ENCODE assay signal across 8 mouse cellular contexts in genomic region chr7:105778553-105779265, GRCm38 (mm10). TPM values are rescaled to one million over a fixed set of nuclear protein-coding genes. Genes with fewer than 3 reads are reported as not detected.
DNase-seq lines count a peak whose midpoint lies in the region; ATAC-seq and TF ChIP-seq lines count a peak whose summit lies in the region.

No protein-coding gene starts in this region.

- no peak for TF ChIP-seq CTCF in forebrain, postnatal 0 days (IDR thresholded peaks at IDR 0.05; ENCODE audit: low read depth)
- TF ChIP-seq CTCF in lung, embryonic 14.5 days (IDR thresholded peaks at IDR 0.05; ENCODE audit: low read depth) = no peak
- no peak for TF ChIP-seq CTCF in small intestine, adult 2 months (IDR thresholded peaks at IDR 0.05; ENCODE audit: extremely low read depth, insufficient read length, insufficient replicate concordance, low read depth, low read length)

- no peak for TF ChIP-seq POLR2A in small intestine, adult 2 months (IDR thresholded peaks at IDR 0.05; ENCODE audit: low read depth, low read length)

- WGBS in forebrain, postnatal 0 days = 18% methylated on average over 4 of the region's 4 CpGs
- WGBS in lung, embryonic 14.5 days = 23% methylated on average over 4 of the region's 4 CpGs
- WGBS in small intestine, adult 2 months = 26% methylated on average over 4 of the region's 4 CpGs

- H3K27ac ChIP-seq in forebrain, postnatal 0 days (ENCODE audit: low read depth, low read length) = peak overlapping the region; percentile 57
- H3K27ac ChIP-seq in lung, embryonic 14.5 days (ENCODE audit: low read depth) = peak overlapping the region; percentile 96
- peak overlapping the region; percentile 57 for H3K27ac ChIP-seq in small intestine, adult 2 months (ENCODE audit: insufficient read depth, low read depth, low read length)

- peak overlapping the region; percentile 18; the same call in 1 of the 2 replicates for H3K9ac ChIP-seq in forebrain, postnatal 0 days
- peak overlapping the region; percentile 38 for H3K9ac ChIP-seq in lung, embryonic 14.5 days

- no peaks in the 10 kb centered on the region for H3K9me3 ChIP-seq in forebrain, postnatal 0 days (ENCODE audit: low read length)
- H3K9me3 ChIP-seq in lung, embryonic 14.5 days (ENCODE audit: low read depth, low read length) = no peaks in the 10 kb centered on the region

- no peaks in the 10 kb centered on the region for H3K27me3 ChIP-seq in forebrain, postnatal 0 days (ENCODE audit: insufficient read depth, low read length)
- H3K27me3 ChIP-seq in lung, embryonic 14.5 days (ENCODE audit: insufficient read depth, low read length) = no peaks in the 10 kb centered on the region
- H3K27me3 ChIP-seq in small intestine, adult 2 months (ENCODE audit: control insufficient read depth, insufficient read depth, low read length) = no peaks in the 10 kb centered on the region

- peaks cover 51% of the 10 kb centered on the region for H3K36me3 ChIP-seq in forebrain, postnatal 0 days (ENCODE audit: insufficient read depth)
- H3K36me3 ChIP-seq in lung, embryonic 14.5 days (ENCODE audit: insufficient read depth) = peaks cover 41% of the 10 kb centered on the region
- H3K36me3 ChIP-seq in small intestine, adult 2 months (ENCODE audit: control insufficient read depth, insufficient read depth, low read length) = no peaks in the 10 kb centered on the region

- ATAC-seq in CD4-positive, CD25-positive, alpha-beta regulatory T cell, adult 4 months = peak; percentile 56
- ATAC-seq in forebrain, postnatal 0 days = peak; percentile 64
- peak; percentile 38 for ATAC-seq in inflammation-experienced regulatory T-cells, adult 6 months
- peak; percentile 90 for ATAC-seq in lung, embryonic 14.5 days (ENCODE audit: insufficient read depth)

- H3K4me2 ChIP-seq in forebrain, postnatal 0 days (ENCODE audit: low read depth) = peak overlapping the region; percentile 1; the same call in 1 of the 2 replicates
- H3K4me2 ChIP-seq in lung, embryonic 14.5 days = peak overlapping the region; percentile 59

- peaks cover 18% of the 10 kb centered on the region for H3K4me1 ChIP-seq in forebrain, postnatal 0 days (ENCODE audit: insufficient read depth)
- 0 out of 2 replicates have a peak, but pooled peaks cover 15% of the 10 kb centered on the region for H3K4me1 ChIP-seq in lung, embryonic 14.5 days (ENCODE audit: insufficient read depth)
- H3K4me1 ChIP-seq in small intestine, adult 2 months (ENCODE audit: control insufficient read depth, insufficient read depth, insufficient read length, low read length) = peaks cover 11% of the 10 kb centered on the region

- peak; percentile 68 for DNase-seq in 3T3-L1 (ENCODE audit: low read depth, low spot score)
- no peak for DNase-seq in forebrain, postnatal 0 days
- DNase-seq in lung, embryonic 14.5 days = peak; percentile 85
- no peak for DNase-seq in urinary bladder, adult 2 months (ENCODE audit: low spot score)
- DNase-seq in c-Kit-positive CD71-positive TER-119-positive erythroid progenitor cells, embryonic 14.5 days (ENCODE audit: low spot score) = no peak

- no peak overlapping the region for H3K4me3 ChIP-seq in forebrain, postnatal 0 days (ENCODE audit: low read depth, low read length)
- H3K4me3 ChIP-seq in lung, embryonic 14.5 days (ENCODE audit: low read depth, low read length) = peak overlapping the region; percentile 29; the same call in 1 of the 2 replicates
- no peak overlapping the region for H3K4me3 ChIP-seq in small intestine, adult 2 months (ENCODE audit: low read depth, low read length)

RNA-seq across cellular contexts. Expression of gene Dchs1, which starts 8.7 kb away (rescaled TPM):
- not detected for polyA plus RNA-seq in CD4-positive, CD25-positive, alpha-beta regulatory T cell, adult 4 months (2017; shearing (Covaris generic))
- total RNA-seq in forebrain, postnatal 0 days (2014; rRNA removed) = 62.7 and 98.7 TPM in 2 replicates
- polyA plus RNA-seq in forebrain, postnatal 0 days (2015; fragmentation: Nextera tagmentation; extraction: Ambion mirVana) = 5.7 and 8.0 TPM in 2 replicates
- polyA plus RNA-seq in inflammation-experienced regulatory T-cells, adult 6 months (2017; shearing (Covaris generic)) = under 1 TPM in 1 of 3 experiments, not detected in 2; 0.08 TPM
- polyA plus RNA-seq in lung, embryonic 14.5 days (2014; fragmentation: Nextera tagmentation; extraction: Ambion mirVana) = 17.7 and 20.7 TPM in 2 replicates
- 2.9 and 5.2 TPM in 2 replicates for polyA plus RNA-seq in small intestine, adult 2 months (2012; rRNA removed)
- 4.4 and 7.4 TPM in 2 replicates for polyA plus RNA-seq in urinary bladder, adult 2 months (2012; rRNA removed)

RNA-seq across cellular contexts. Expression of gene Tpp1, which starts 26.7 kb away (rescaled TPM):
- 100 to 1,000 TPM; 131 to 172 TPM for polyA plus RNA-seq in CD4-positive, CD25-positive, alpha-beta regulatory T cell, adult 4 months (2017; shearing (Covaris generic))
- total RNA-seq in forebrain, postnatal 0 days (2014; rRNA removed) = 16.8 and 51.2 TPM in 2 replicates
- 38.7 and 40.0 TPM in 2 replicates for polyA plus RNA-seq in forebrain, postnatal 0 days (2015; fragmentation: Nextera tagmentation; extraction: Ambion mirVana)
- polyA plus RNA-seq in inflammation-experienced regulatory T-cells, adult 6 months (2017; shearing (Covaris generic)) = 100 to 1,000 TPM in 2 of 3 experiments, 10 to 100 TPM in 1; 92.5 to 132 (median 131) TPM
- polyA plus RNA-seq in lung, embryonic 14.5 days (2014; fragmentation: Nextera tagmentation; extraction: Ambion mirVana) = 73.7 and 78.2 TPM in 2 replicates
- polyA plus RNA-seq in small intestine, adult 2 months (2012; rRNA removed) = 37.2 and 55.9 TPM in 2 replicates
- polyA plus RNA-seq in urinary bladder, adult 2 months (2012; rRNA removed) = 130 and 144 TPM in 2 replicates

RNA-seq across cellular contexts. Expression of gene Mrpl17, which starts 32.2 kb away (rescaled TPM):
- polyA plus RNA-seq in CD4-positive, CD25-positive, alpha-beta regulatory T cell, adult 4 months (2017; shearing (Covaris generic)) = 100 to 1,000 TPM; 162 to 170 TPM
- total RNA-seq in forebrain, postnatal 0 days (2014; rRNA removed) = 15.0 and 37.1 TPM in 2 replicates
- polyA plus RNA-seq in forebrain, postnatal 0 days (2015; fragmentation: Nextera tagmentation; extraction: Ambion mirVana) = 192 and 197 TPM in 2 replicates
- polyA plus RNA-seq in inflammation-experienced regulatory T-cells, adult 6 months (2017; shearing (Covaris generic)) = 100 to 1,000 TPM; 173 to 204 (median 177) TPM
- polyA plus RNA-seq in lung, embryonic 14.5 days (2014; fragmentation: Nextera tagmentation; extraction: Ambion mirVana) = 384 and 388 TPM in 2 replicates
- 125 and 127 TPM in 2 replicates for polyA plus RNA-seq in small intestine, adult 2 months (2012; rRNA removed)
- 218 and 233 TPM in 2 replicates for polyA plus RNA-seq in urinary bladder, adult 2 months (2012; rRNA removed)

RNA-seq across cellular contexts. Expression of gene Taf10, which starts 34.5 kb away (rescaled TPM):
- 10 to 100 TPM in 1 of 2 experiments, 1 to 10 TPM in 1; 8.0 to 18.7 TPM for polyA plus RNA-seq in CD4-positive, CD25-positive, alpha-beta regulatory T cell, adult 4 months (2017; shearing (Covaris generic))
- total RNA-seq in forebrain, postnatal 0 days (2014; rRNA removed) = 84.6 and 86.5 TPM in 2 replicates
- polyA plus RNA-seq in forebrain, postnatal 0 days (2015; fragmentation: Nextera tagmentation; extraction: Ambion mirVana) = 99.9 and 108 TPM in 2 replicates
- polyA plus RNA-seq in inflammation-experienced regulatory T-cells, adult 6 months (2017; shearing (Covaris generic)) = 10 to 100 TPM; 12.4 to 25.1 (median 14.3) TPM
- polyA plus RNA-seq in lung, embryonic 14.5 days (2014; fragmentation: Nextera tagmentation; extraction: Ambion mirVana) = 175 and 192 TPM in 2 replicates
- 400 and 599 TPM in 2 replicates for polyA plus RNA-seq in small intestine, adult 2 months (2012; rRNA removed)
- polyA plus RNA-seq in urinary bladder, adult 2 months (2012; rRNA removed) = 150 and 171 TPM in 2 replicates

RNA-seq across cellular contexts. Expression of gene Rrp8, which starts 41.5 kb away (rescaled TPM):
- polyA plus RNA-seq in CD4-positive, CD25-positive, alpha-beta regulatory T cell, adult 4 months (2017; shearing (Covaris generic)) = 10 to 100 TPM; 19.1 to 24.8 TPM
- total RNA-seq in forebrain, postnatal 0 days (2014; rRNA removed) = 22.1 and 26.6 TPM in 2 replicates
- 16.0 and 19.1 TPM in 2 replicates for polyA plus RNA-seq in forebrain, postnatal 0 days (2015; fragmentation: Nextera tagmentation; extraction: Ambion mirVana)
- polyA plus RNA-seq in inflammation-experienced regulatory T-cells, adult 6 months (2017; shearing (Covaris generic)) = 10 to 100 TPM; 14.9 to 21.8 (median 19.9) TPM
- 45.2 and 48.9 TPM in 2 replicates for polyA plus RNA-seq in lung, embryonic 14.5 days (2014; fragmentation: Nextera tagmentation; extraction: Ambion mirVana)
- polyA plus RNA-seq in small intestine, adult 2 months (2012; rRNA removed) = 2.5 and 2.7 TPM in 2 replicates
- polyA plus RNA-seq in urinary bladder, adult 2 months (2012; rRNA removed) = 17.0 and 17.1 TPM in 2 replicates

Comparison
In these comparisons a context has a peak if more than half of its experiments do, and no peak if none do; other contexts are left out.
1. DNase-seq: peak in 3T3-L1 (single experiment) and lung, embryonic 14.5 days (single experiment); none in forebrain, postnatal 0 days (single experiment), urinary bladder, adult 2 months (single experiment) and c-Kit-positive CD71-positive TER-119-positive erythroid progenitor cells, embryonic 14.5 days (single experiment).
2. ATAC-seq: peak in every context shown above with its lines; median percentile 90 in lung, embryonic 14.5 days; 64 in forebrain, postnatal 0 days; 56 in CD4-positive, CD25-positive, alpha-beta regulatory T cell, adult 4 months; 38 in inflammation-experienced regulatory T-cells, adult 6 months.
3. Peak in every context shown above with its lines, with median percentiles within 50 percentile points of each other: H3K27ac ChIP-seq.